Mouse (Mus musculus): ENCODE results near the gene Slc2a6.
A peak's percentile ranks its signal among the peaks of the same experiment; 100 is the strongest.

The Slc2a6 gene

GRCm38 (mm10) chr2:27037008-27037407, 9.2 kb upstream of the Slc2a6 start:
- no peak for DNase-seq (ENCODE audit: low read depth in 2 of 2, low spot score in 2 of 2)

GRCm38 (mm10) chr2:27036003-27036402, 8.2 kb upstream of the Slc2a6 start:
- no peak for DNase-seq (ENCODE audit: low read depth in 2 of 2, low spot score in 2 of 2)

GRCm38 (mm10) chr2:27032361-27032760, 4.6 kb upstream of the Slc2a6 start:
- no peak for DNase-seq (ENCODE audit: low read depth in 2 of 2, low spot score in 2 of 2)

GRCm38 (mm10) chr2:27028437-27029015, 728 bp upstream of the Slc2a6 start:
- no peak for DNase-seq (ENCODE audit: low read depth in 2 of 2, low spot score in 2 of 2)

GRCm38 (mm10) chr2:27026857-27027617, 761 bp downstream of the Slc2a6 start:
- DNase-seq (ENCODE audit: low read depth in 2 of 2, low spot score in 2 of 2), result no peak

GRCm38 (mm10) chr2:27026332-27026731, 1.5 kb downstream of the Slc2a6 start:
- DNase-seq (ENCODE audit: low read depth in 2 of 2, low spot score in 2 of 2), result no peak

DNA sequence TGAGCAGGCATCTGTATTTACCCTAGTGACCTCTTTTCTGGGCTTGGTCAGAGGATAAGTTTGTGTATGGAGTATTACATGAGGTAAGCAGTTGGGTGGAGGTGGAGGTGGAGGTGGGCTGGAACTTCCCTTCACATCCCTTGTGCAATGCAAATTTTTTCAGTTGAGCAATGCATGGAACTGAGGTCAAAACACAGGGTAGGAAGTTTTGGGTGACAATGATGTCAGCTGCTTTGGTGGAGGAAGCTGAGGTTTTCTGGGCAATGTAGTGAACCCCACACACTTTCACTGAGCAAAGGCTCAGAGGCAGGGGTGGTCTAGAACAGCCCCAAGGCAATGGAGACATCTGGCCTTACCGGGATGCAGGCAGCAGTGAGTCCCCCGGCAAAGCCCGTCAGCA, 2.3 kb downstream of the Slc2a6 start:
- no peak for DNase-seq (ENCODE audit: low read depth in 2 of 2, low spot score in 2 of 2)

GRCm38 (mm10) chr2:27024136-27024535, 3.7 kb downstream of the Slc2a6 start:
- DNase-seq (ENCODE audit: low read depth in 2 of 2, low spot score in 2 of 2), result no peak

DNA sequence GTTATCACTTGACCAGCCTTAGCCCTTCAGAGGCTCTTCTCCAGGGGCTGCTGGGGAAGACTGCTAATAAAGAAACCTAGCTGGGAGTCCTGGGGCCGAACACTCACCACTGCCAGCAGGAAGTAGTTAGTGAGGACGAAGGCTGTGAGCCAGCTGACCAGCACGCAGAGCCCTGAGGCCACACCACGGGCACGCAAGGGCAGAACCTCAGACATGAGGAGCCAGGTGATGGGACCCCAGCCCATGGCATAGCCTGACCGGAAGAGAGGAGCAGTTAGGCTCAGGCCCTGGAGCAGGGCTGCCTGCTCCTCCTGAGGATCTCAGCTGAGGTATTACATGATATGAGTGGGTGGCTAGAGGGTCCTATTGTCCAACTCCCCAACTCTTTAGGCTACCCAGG, 5.2 kb downstream of the Slc2a6 start:
- no peak for DNase-seq (ENCODE audit: low read depth in 2 of 2, low spot score in 2 of 2)

GRCm38 (mm10) chr2:27021103-27021502, 6.7 kb downstream of the Slc2a6 start:
- no peak for DNase-seq (ENCODE audit: low read depth in 2 of 2, low spot score in 2 of 2)

- no peak for DNase-seq (ENCODE audit: low read depth in 2 of 2, low spot score in 2 of 2)
These were observed 8.3 kb downstream of the Slc2a6 start for GRCm38 (mm10) chr2:27019530-27019929.

- DNase-seq (ENCODE audit: low read depth in 2 of 2, low spot score in 2 of 2), result peak; percentile 54 to 65
These were observed 10.0 kb downstream of the Slc2a6 start for GRCm38 (mm10) chr2:27017802-27018201.

- peak; percentile 85 for DNase-seq (ENCODE audit: low read depth in 2 of 2, low spot score in 2 of 2)
These were observed 18.0 kb downstream of the Slc2a6 start, which contains the start of gene Cacfd1 for GRCm38 (mm10) chr2:27009714-27010244. TSS of gene Cacfd1 (plus strand) at chr2:27009926.

DNA sequence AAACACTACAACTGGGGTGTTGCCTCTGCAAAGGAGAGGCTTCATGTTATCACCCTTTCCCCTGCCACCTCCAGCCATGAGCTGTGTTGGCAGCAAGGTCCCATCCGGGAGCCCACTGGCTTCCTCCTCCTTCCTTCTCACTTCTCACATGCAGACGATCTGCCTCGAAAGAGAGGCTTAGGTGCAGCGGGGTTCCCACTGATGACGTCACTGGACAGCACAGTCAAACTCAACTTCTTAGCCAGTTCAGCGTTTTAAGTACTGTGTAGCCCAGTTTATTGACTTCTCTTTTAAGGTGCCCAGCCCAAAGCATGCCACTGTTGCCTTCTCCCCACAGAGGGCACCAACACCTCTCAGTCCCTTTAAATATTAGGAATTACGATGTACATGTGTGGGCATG, 20.1 kb downstream of the Slc2a6 start:
- DNase-seq (ENCODE audit: low read depth in 2 of 2, low spot score in 2 of 2), result no peak

DNA sequence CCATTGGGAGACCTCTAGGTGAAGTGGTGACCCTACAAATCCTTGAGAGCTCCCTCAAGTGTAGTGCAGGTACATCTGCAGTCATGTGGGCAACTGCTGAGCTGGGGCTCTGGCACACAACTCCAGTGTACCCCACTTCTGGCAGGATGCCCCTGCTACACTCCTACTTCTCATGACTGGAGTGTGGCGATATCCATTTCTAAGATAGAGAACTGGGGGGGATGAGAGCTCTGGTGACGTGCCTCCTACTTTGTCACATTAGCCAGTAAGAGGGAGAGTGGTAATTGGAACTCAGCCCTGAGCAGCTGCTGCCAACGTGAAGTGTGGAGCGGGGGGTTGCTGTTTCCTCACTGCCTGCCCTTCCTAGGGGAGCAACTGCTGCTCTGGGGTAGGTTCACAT, 21.5 kb downstream of the Slc2a6 start:
- DNase-seq (ENCODE audit: low read depth in 2 of 2, low spot score in 2 of 2), result no peak

GRCm38 (mm10) chr2:26997993-26998392, 29.8 kb downstream of the Slc2a6 start:
- DNase-seq (ENCODE audit: low read depth in 2 of 2, low spot score in 2 of 2), result no peak

- DNase-seq (ENCODE audit: low read depth in 2 of 2, low spot score in 2 of 2), result no peak
These were observed 30.3 kb downstream of the Slc2a6 start for GRCm38 (mm10) chr2:26997498-26997897.

DNA sequence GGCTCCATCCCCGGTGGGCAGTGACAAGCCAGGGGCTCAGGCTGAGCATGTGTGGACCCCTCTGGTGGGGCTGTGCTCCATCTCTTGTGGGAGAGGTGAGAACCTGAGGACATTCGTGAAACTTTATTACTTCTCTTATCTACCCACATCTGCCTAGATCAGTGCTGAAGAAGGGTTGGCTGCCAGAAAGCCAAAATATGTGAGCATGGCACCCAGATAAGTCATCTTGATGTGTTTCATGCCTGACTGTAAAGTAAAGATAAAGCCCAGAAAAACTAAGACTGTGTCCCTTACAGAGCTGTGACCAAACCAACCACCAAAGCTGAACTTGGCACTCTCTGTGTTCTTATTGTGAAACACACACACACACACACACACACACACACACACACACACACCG, 33.9 kb downstream of the Slc2a6 start:
- no peak for DNase-seq (ENCODE audit: low read depth in 2 of 2, low spot score in 2 of 2)

- no peak for DNase-seq (ENCODE audit: low read depth in 2 of 2, low spot score in 2 of 2)
These were observed 43.2 kb downstream of the Slc2a6 start for GRCm38 (mm10) chr2:26984640-26985039.

DNA sequence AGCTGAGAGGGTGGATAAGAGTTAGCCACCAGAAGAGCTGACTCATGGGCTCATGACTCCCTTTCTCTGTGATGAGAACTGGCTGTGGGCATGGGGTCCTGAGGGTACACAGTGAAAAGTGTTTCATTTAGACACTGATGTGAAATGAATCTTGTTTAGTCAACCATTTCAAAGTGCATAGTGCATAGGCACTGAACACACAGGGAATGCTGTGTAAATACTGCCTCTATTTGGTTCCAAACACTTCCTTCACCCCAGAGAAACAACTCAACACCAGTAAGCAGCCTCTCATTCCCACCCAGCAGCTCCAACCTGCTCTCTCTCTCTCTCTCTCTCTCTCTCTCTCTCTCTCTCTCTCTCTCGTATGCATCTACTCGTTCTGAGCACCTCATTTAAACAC, 43.6 kb downstream of the Slc2a6 start:
- DNase-seq (ENCODE audit: low read depth in 2 of 2, low spot score in 2 of 2), result no peak

DNA sequence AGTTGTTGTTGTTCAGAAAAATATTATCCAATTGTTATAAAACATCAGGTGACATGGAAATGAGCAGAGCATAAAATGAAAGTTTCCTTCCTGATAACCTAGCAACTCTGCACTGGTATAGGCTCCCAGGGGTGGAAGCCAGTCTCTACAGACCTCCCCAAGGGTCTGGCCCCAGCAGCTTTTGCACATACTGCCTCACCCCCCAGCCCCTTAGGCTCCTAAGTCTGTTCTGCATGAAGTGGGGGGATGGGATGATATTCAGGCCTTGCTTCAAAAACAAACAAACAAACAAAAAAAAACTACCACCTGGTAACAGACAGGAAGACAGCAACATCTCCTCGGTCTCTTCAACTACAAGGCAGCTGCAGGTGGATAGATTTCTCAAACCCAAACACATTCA, 47.4 kb downstream of the Slc2a6 start:
- no peak for DNase-seq (ENCODE audit: low read depth in 2 of 2, low spot score in 2 of 2)

GRCm38 (mm10) chr2:26973960-26974359, 53.8 kb downstream of the Slc2a6 start:
- DNase-seq (ENCODE audit: low read depth in 2 of 2, low spot score in 2 of 2), result no peak

DNA sequence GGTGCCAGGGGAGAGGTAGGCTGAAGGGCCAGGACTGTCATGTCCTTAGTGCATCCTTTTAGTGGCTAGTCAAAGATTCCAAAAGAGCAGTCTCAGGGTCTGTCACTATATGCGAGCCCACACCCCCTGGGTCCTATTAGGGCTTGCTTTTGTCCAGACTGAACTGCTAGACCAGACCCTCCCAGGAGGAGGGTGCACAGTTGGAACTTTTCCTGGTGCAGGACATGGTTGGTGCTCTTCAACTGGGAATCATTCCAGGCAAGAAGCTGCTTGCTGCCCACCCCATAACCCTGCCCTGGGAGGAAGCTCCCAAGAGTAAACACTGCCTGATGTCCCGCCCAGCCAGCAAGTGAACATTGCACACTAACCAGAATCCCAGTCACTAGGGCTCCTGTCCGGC, 54.7 kb downstream of the Slc2a6 start, which contains the start of gene Adamts13:
Gene Adamts13 (plus strand): TSS at position 301 of the 400 bp plus-strand sequence.
- no peak for DNase-seq (ENCODE audit: low read depth in 2 of 2, low spot score in 2 of 2)
